Mouse (Mus musculus) heart, embryonic 15.5 days (tissue): ENCODE measurements around the gene Tmem178. TPM values are rescaled to one million over a fixed set of nuclear protein-coding genes. Genes with fewer than 3 reads are reported as not detected.

Experiments
- ATAC-seq: fragments of 200-750 bp; cut with Nextera tagmentation; replicated peaks from 2 replicates; pipeline ENCODE4 v1.8.0; 2017; ENCODE audit warnings: low read depth, moderate TSS enrichment; ENCODE audit not compliant: insufficient number of reproducible peaks, insufficient read depth, low FRiP score
- H3K27ac ChIP-seq: fragments of 300-500 bp; sonication (generic); 2 replicates; pipeline ENCODE4 v1.5.1; 2015; ENCODE audit warnings: mild to moderate bottlenecking, inconsistent platforms
- H3K27me3 ChIP-seq: fragments of 300-500 bp; sonication (generic); 2 replicates; pipeline ENCODE4 v1.6.1; 2015; ENCODE audit warnings: inconsistent platforms
- H3K36me3 ChIP-seq: fragments of 300-500 bp; sonication (generic); 2 replicates; pipeline ENCODE4 v1.6.1; 2015; ENCODE audit warnings: mild to moderate bottlenecking, inconsistent platforms
- H3K4me1 ChIP-seq: fragments of 300-500 bp; sonication (generic); replicated peaks from 2 replicates; pipeline ENCODE4 v1.6.1; 2015; ENCODE audit warnings: inconsistent platforms
- H3K4me2 ChIP-seq: fragments of 300-500 bp; sonication (generic); 2 replicates; pipeline ENCODE4 v1.6.1; 2015; ENCODE audit warnings: inconsistent platforms, mild to moderate bottlenecking, moderate library complexity
- H3K4me3 ChIP-seq: fragments of 300-500 bp; sonication (generic); 2 replicates; pipeline ENCODE4 v1.5.1; 2015; ENCODE audit warnings: mild to moderate bottlenecking, inconsistent platforms
- H3K9ac ChIP-seq: fragments of 300-500 bp; sonication (generic); 2 replicates; pipeline ENCODE4 v1.6.1; 2015; ENCODE audit warnings: mild to moderate bottlenecking, inconsistent platforms
- H3K9me3 ChIP-seq: fragments of 300-500 bp; sonication (generic); replicated peaks from 2 replicates; pipeline ENCODE4 v1.6.1; 2016; ENCODE audit warnings: inconsistent platforms
- WGBS: fragments of 180-500 bp; shearing (Covaris S2); methylation state at CpG from one replicate; pipeline ENCODE4 v1.1.7; 2015; ENCODE audit warnings: mixed read lengths; 5-methylcytosine and 5-hydroxymethylcytosine counted together
- polyA plus RNA-seq: library from polyadenylated mRNA; unstranded; fragments of >200 nt; fragmentation: Nextera tagmentation; extraction: Ambion mirVana; gene quantifications from 2 replicates; pipeline ENCODE4 v1.2.1, GENCODE M21; 2015

The Tmem178 gene
- 5.5 TPM in 2 replicates for polyA plus RNA-seq

- WGBS: under 1% methylated on average over 65 of the region's 84 CpGs
- peak within 1 kb of the TSS; percentile 89 for H3K4me2 ChIP-seq
Observed at GRCm38 (mm10) chr17:80944530-80945198, at the start of gene Tmem178. TSS of gene Tmem178 (plus strand) at chr17:80944632.

GRCm38 (mm10) chr17:80896481-80896880 lies 48.0 kb upstream of the Tmem178 start:
- no peak for ATAC-seq
- WGBS: 58% methylated on average over 2 of the region's 2 CpGs
- peaks cover 14% of the 10 kb centered on the region for H3K4me1 ChIP-seq

More at GRCm38 (mm10) chr17:80944530-80945198, at the start of gene Tmem178:
- ATAC-seq: peak; percentile 58; the same call in 1 of the 2 replicates
- no peaks in the 10 kb centered on the region for H3K9me3 ChIP-seq
- no peaks in the 10 kb centered on the region; the same call in 1 of the 2 replicates for H3K4me1 ChIP-seq
- H3K4me3 ChIP-seq: peak within 1 kb of the TSS; percentile 61
- peak within 1 kb of the TSS; percentile 55 for H3K9ac ChIP-seq
- H3K36me3 ChIP-seq: no peaks in the 10 kb centered on the region
- no peak within 1 kb of the TSS for H3K27ac ChIP-seq
- H3K27me3 ChIP-seq: peaks cover 18% of the 10 kb centered on the region

GRCm38 (mm10) chr17:80897709-80898440 lies 46.6 kb upstream of the Tmem178 start:
- Histone ChIP-seq H3K4me3 (no peak overlapping the region), H3K4me2 (no peak overlapping the region), H3K27ac (no peak overlapping the region), H3K9ac (no peak overlapping the region), H3K36me3 (no peaks in the 10 kb centered on the region), H3K4me1 (peaks cover 10% of the 10 kb centered on the region), H3K9me3 (no peaks in the 10 kb centered on the region), H3K27me3 (no peaks in the 10 kb centered on the region)
- ATAC-seq: no peak
- WGBS: 82% methylated on average over 9 of the region's 9 CpGs

More at GRCm38 (mm10) chr17:80896481-80896880, 48.0 kb upstream of the Tmem178 start:
- H3K27me3 ChIP-seq: no peaks in the 10 kb centered on the region
- no peak overlapping the region for H3K27ac ChIP-seq
- H3K9me3 ChIP-seq: no peaks in the 10 kb centered on the region
- no peak overlapping the region for H3K9ac ChIP-seq
- H3K4me2 ChIP-seq: no peak overlapping the region
- H3K36me3 ChIP-seq: no peaks in the 10 kb centered on the region
- H3K4me3 ChIP-seq: no peak overlapping the region

GRCm38 (mm10) chr17:80899513-80900199 lies 44.8 kb upstream of the Tmem178 start:
- peaks cover 10% of the 10 kb centered on the region for H3K4me1 ChIP-seq
- H3K27ac ChIP-seq: peak overlapping the region; percentile 25; the same call in 1 of the 2 replicates
- no peak overlapping the region for H3K4me3 ChIP-seq
- WGBS: 49% methylated on average over 9 of the region's 9 CpGs
- no peaks in the 10 kb centered on the region for H3K27me3 ChIP-seq
- no peaks in the 10 kb centered on the region for H3K36me3 ChIP-seq
- H3K9me3 ChIP-seq: no peaks in the 10 kb centered on the region
- no peak overlapping the region for H3K4me2 ChIP-seq
- no peak overlapping the region for H3K9ac ChIP-seq
- ATAC-seq: peak; percentile 53; the same call in 1 of the 2 replicates

GRCm38 (mm10) chr17:80900200-80900520 lies 44.3 kb upstream of the Tmem178 start:
- Histone ChIP-seq H3K27ac (peak overlapping the region; percentile 25; the same call in 1 of the 2 replicates), H3K4me2 (no peak overlapping the region), H3K9me3 (no peaks in the 10 kb centered on the region), H3K9ac (no peak overlapping the region), H3K27me3 (no peaks in the 10 kb centered on the region), H3K36me3 (no peaks in the 10 kb centered on the region), H3K4me3 (no peak overlapping the region), H3K4me1 (peaks cover 10% of the 10 kb centered on the region)
- no peak for ATAC-seq
- WGBS: 81% methylated on average over 2 of the region's 2 CpGs

GRCm38 (mm10) chr17:80901885-80902284 lies 42.5 kb upstream of the Tmem178 start:
- ATAC-seq: no peak
- Histone ChIP-seq H3K4me2 (no peak overlapping the region), H3K4me3 (no peak overlapping the region), H3K9me3 (no peaks in the 10 kb centered on the region), H3K36me3 (no peaks in the 10 kb centered on the region), H3K9ac (no peak overlapping the region), H3K4me1 (peaks cover 10% of the 10 kb centered on the region), H3K27ac (no peak overlapping the region), H3K27me3 (no peaks in the 10 kb centered on the region)
- WGBS: 70% methylated on average over 6 of the region's 6 CpGs

GRCm38 (mm10) chr17:80903121-80903875 lies 41.1 kb upstream of the Tmem178 start:
- Histone ChIP-seq H3K36me3 (no peaks in the 10 kb centered on the region), H3K4me2 (no peak overlapping the region), H3K27ac (no peak overlapping the region), H3K4me3 (no peak overlapping the region), H3K27me3 (no peaks in the 10 kb centered on the region), H3K4me1 (peaks cover 10% of the 10 kb centered on the region), H3K9ac (no peak overlapping the region), H3K9me3 (no peaks in the 10 kb centered on the region)
- 78% methylated on average over 11 of the region's 11 CpGs for WGBS
- no peak for ATAC-seq

- no peak for ATAC-seq
- no peaks in the 10 kb centered on the region for H3K36me3 ChIP-seq
- H3K4me1 ChIP-seq: peaks cover 9% of the 10 kb centered on the region
- H3K27me3 ChIP-seq: no peaks in the 10 kb centered on the region
- H3K9ac ChIP-seq: no peak overlapping the region
- no peak overlapping the region for H3K4me2 ChIP-seq
- no peak overlapping the region for H3K4me3 ChIP-seq
- H3K27ac ChIP-seq: no peak overlapping the region
- no peaks in the 10 kb centered on the region for H3K9me3 ChIP-seq
- WGBS: 74% methylated on average over 5 of the region's 5 CpGs
Observed at GRCm38 (mm10) chr17:80904061-80904460, 40.4 kb upstream of the Tmem178 start.

GRCm38 (mm10) chr17:80915666-80916065 lies 28.8 kb upstream of the Tmem178 start:
- Histone ChIP-seq H3K27ac (no peak overlapping the region), H3K4me1 (peaks cover 4% of the 10 kb centered on the region), H3K9me3 (no peaks in the 10 kb centered on the region), H3K36me3 (no peaks in the 10 kb centered on the region), H3K9ac (no peak overlapping the region), H3K27me3 (no peaks in the 10 kb centered on the region), H3K4me3 (no peak overlapping the region), H3K4me2 (no peak overlapping the region)
- ATAC-seq: no peak
- WGBS: 91% methylated on average over 2 of the region's 2 CpGs

- Histone ChIP-seq H3K4me2 (no peak overlapping the region), H3K9me3 (no peaks in the 10 kb centered on the region), H3K27ac (no peak overlapping the region), H3K27me3 (no peaks in the 10 kb centered on the region), H3K4me3 (no peak overlapping the region), H3K4me1 (peaks cover 4% of the 10 kb centered on the region), H3K9ac (no peak overlapping the region), H3K36me3 (no peaks in the 10 kb centered on the region)
- ATAC-seq: no peak
Observed at GRCm38 (mm10) chr17:80919261-80919660, 25.2 kb upstream of the Tmem178 start.
